ENCODE assay signal across 25 mouse cellular contexts in the genomic region with DNA sequence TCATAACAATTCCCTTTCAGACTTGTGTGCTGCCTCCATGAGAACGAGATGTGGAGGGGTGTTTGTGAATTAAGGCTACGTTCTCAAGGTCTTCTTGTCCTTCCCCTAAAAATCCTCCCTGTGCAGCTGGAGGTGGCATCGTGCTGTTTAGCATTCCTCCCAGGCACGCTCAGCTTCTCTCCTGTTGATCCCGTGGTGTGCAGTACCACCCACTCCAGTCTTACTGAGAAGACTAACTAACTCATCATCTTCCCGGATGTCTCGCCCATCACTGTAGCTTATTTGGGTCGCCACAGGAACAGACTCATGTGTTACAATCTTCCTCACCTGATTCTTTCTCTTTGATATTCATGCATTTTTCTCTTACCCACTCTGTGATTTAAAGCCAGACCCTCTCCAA.
DNase-seq lines count a peak whose midpoint lies in the region; ATAC-seq and TF ChIP-seq lines count a peak whose summit lies in the region.
"Had no signal": no experiment of that assay in that cellular context is flagged by ENCODE, and none has a peak within 500 bp of the region (broad histone marks: within the 10 kb centered on the region; RNA-seq: fewer than 3 reads in every experiment).

No protein-coding gene starts in this region.

- H3K4me1 ChIP-seq in forebrain, embryonic 15.5 days, result peaks cover 10% of the 10 kb centered on the region; the same call in 1 of the 2 replicates
- H3K4me1 ChIP-seq in forebrain, postnatal 0 days (ENCODE audit: insufficient read depth), result 0 out of 2 replicates have a peak, but pooled peaks cover 17% of the 10 kb centered on the region
- peaks cover 13% of the 10 kb centered on the region for H3K4me1 ChIP-seq in olfactory bulb, adult 2 months (ENCODE audit: control insufficient read depth, insufficient read depth, low read length)
- peaks cover 3% of the 10 kb centered on the region; the same call in 1 of the 2 replicates for H3K4me1 ChIP-seq in midbrain, embryonic 11.5 days (ENCODE audit: control insufficient read depth, insufficient read depth, low read length)
- H3K4me1 ChIP-seq: embryonic facial prominence, embryonic 15.5 days; heart, embryonic 10.5 days; hindbrain, embryonic 12.5 days had no signal

- WGBS in forebrain, embryonic 15.5 days, result 50% methylated on average over 8 of the region's 8 CpGs
- 56% methylated on average over 8 of the region's 8 CpGs for WGBS in forebrain, postnatal 0 days
- WGBS in olfactory bulb, adult 2 months, result 24% methylated on average over 8 of the region's 8 CpGs
- 75% methylated on average over 8 of the region's 8 CpGs for WGBS in midbrain, embryonic 11.5 days

- 0 out of 2 replicates have a peak overlapping the region, but pooled peaks have one; percentile 21 for H3K27ac ChIP-seq in forebrain, embryonic 15.5 days (replicated peaks)
- no peak overlapping the region for H3K27ac ChIP-seq in forebrain, postnatal 0 days (ENCODE audit: low read depth, low read length)
- peak overlapping the region; percentile 80 for H3K27ac ChIP-seq in olfactory bulb, adult 2 months (ENCODE audit: insufficient read depth, low read depth, low read length)
- H3K27ac ChIP-seq in midbrain, embryonic 11.5 days (ENCODE audit: low read depth, low read length), result no peak overlapping the region
- H3K27ac ChIP-seq: embryonic facial prominence, embryonic 15.5 days; heart, embryonic 10.5 days; hindbrain, embryonic 12.5 days; kidney, postnatal 0 days; limb, embryonic 10.5 days; neural tube, embryonic 13.5 days; stomach, postnatal 0 days had no signal

- H3K27me3 ChIP-seq in forebrain, embryonic 15.5 days, result no peaks in the 10 kb centered on the region
- no peaks in the 10 kb centered on the region for H3K27me3 ChIP-seq in forebrain, postnatal 0 days (ENCODE audit: insufficient read depth, low read length)
- H3K27me3 ChIP-seq in midbrain, embryonic 11.5 days (ENCODE audit: control insufficient read depth, insufficient read depth, low read length), result no peaks in the 10 kb centered on the region
- H3K27me3 ChIP-seq: embryonic facial prominence, embryonic 15.5 days; hindbrain, embryonic 12.5 days; neural tube, embryonic 13.5 days had no signal

- TF ChIP-seq POLR2A in olfactory bulb, adult 2 months (IDR thresholded peaks at IDR 0.05; ENCODE audit: insufficient read depth, low read depth, low read length), result no peak

- H3K9ac ChIP-seq in forebrain, embryonic 15.5 days (replicated peaks), result no peak overlapping the region
- no peak overlapping the region for H3K9ac ChIP-seq in forebrain, postnatal 0 days
- H3K9ac ChIP-seq in midbrain, embryonic 11.5 days (ENCODE audit: low read length), result no peak overlapping the region
- H3K9ac ChIP-seq: embryonic facial prominence, embryonic 15.5 days; hindbrain, embryonic 12.5 days; liver, postnatal 0 days; neural tube, embryonic 13.5 days had no signal

- no peak overlapping the region for H3K4me3 ChIP-seq in forebrain, embryonic 15.5 days
- no peak overlapping the region for H3K4me3 ChIP-seq in forebrain, postnatal 0 days (ENCODE audit: low read depth, low read length)
- H3K4me3 ChIP-seq in olfactory bulb, adult 2 months (ENCODE audit: insufficient read depth, low read depth, low read length), result no peak overlapping the region
- H3K4me3 ChIP-seq in midbrain, embryonic 11.5 days (ENCODE audit: low read depth, low read length), result no peak overlapping the region
- H3K4me3 ChIP-seq: embryonic facial prominence, embryonic 15.5 days; heart, embryonic 10.5 days; hindbrain, embryonic 12.5 days; limb, embryonic 10.5 days; neural tube, embryonic 13.5 days had no signal

- TF ChIP-seq CTCF in forebrain, postnatal 0 days (IDR thresholded peaks at IDR 0.05; ENCODE audit: low read depth), result no peak
- no peak for TF ChIP-seq CTCF in olfactory bulb, adult 2 months (IDR thresholded peaks at IDR 0.05; ENCODE audit: insufficient read depth, low read depth, low read length)

- no peaks in the 10 kb centered on the region for H3K9me3 ChIP-seq in forebrain, embryonic 15.5 days
- no peaks in the 10 kb centered on the region for H3K9me3 ChIP-seq in forebrain, postnatal 0 days (ENCODE audit: low read length)
- no peaks in the 10 kb centered on the region for H3K9me3 ChIP-seq in midbrain, embryonic 11.5 days (ENCODE audit: control insufficient read depth, low read length)
- H3K9me3 ChIP-seq: heart, embryonic 10.5 days; hindbrain, embryonic 12.5 days; limb, embryonic 10.5 days; neural tube, embryonic 13.5 days had no signal

- H3K4me2 ChIP-seq in forebrain, embryonic 15.5 days (replicated peaks), result no peak overlapping the region
- no peak overlapping the region for H3K4me2 ChIP-seq in forebrain, postnatal 0 days (ENCODE audit: low read depth)
- H3K4me2 ChIP-seq in midbrain, embryonic 11.5 days, result no peak overlapping the region
- H3K4me2 ChIP-seq: embryonic facial prominence, embryonic 15.5 days; hindbrain, embryonic 12.5 days; neural tube, embryonic 13.5 days had no signal

- no peaks in the 10 kb centered on the region for H3K36me3 ChIP-seq in forebrain, embryonic 15.5 days
- no peaks in the 10 kb centered on the region for H3K36me3 ChIP-seq in forebrain, postnatal 0 days (ENCODE audit: insufficient read depth)
- no peaks in the 10 kb centered on the region for H3K36me3 ChIP-seq in midbrain, embryonic 11.5 days (ENCODE audit: control insufficient read depth, insufficient read depth, low read length)
- H3K36me3 ChIP-seq: embryonic facial prominence, embryonic 15.5 days; heart, embryonic 10.5 days; hindbrain, embryonic 12.5 days; limb, embryonic 10.5 days; neural tube, embryonic 13.5 days had no signal

- ATAC-seq in forebrain, embryonic 15.5 days (replicated peaks), result no peak
- ATAC-seq in forebrain, postnatal 0 days, result no peak; the same call in 1 of the 2 replicates
- no peak for ATAC-seq in midbrain, embryonic 11.5 days (ENCODE audit: low FRiP score)
- ATAC-seq: liver, postnatal 0 days had no signal

- no peak for DNase-seq in forebrain, postnatal 0 days
- DNase-seq in right cerebral cortex, adult 2 months (ENCODE audit: low spot score in 2 of 2), result peak; percentile 64 to 66
- DNase-seq in right cerebral cortex, postnatal 4 days, result no peak
- no peak for DNase-seq in midbrain, embryonic 11.5 days (ENCODE audit: low spot score, missing footprints)
- no peak for DNase-seq in lung, postnatal 14 days
- DNase-seq in cerebellum, postnatal 4 days (ENCODE audit: low spot score in 2 of 2), result no peak
- DNase-seq: adrenal gland, postnatal 14 days; cerebellum, adult 11-12 months; cerebellum, postnatal 14 days; embryo, embryonic 11 days; gastrocnemius, postnatal 36 days; heart, postnatal 10 days; kidney, adult 18-20 months; liver, postnatal 0 days; lung, postnatal 10 days; midbrain, embryonic 14.5 days had no signal

Comparison
In these comparisons a context has a peak if more than half of its experiments do, and no peak if none do; other contexts are left out.
1. H3K27ac ChIP-seq: peak in forebrain, embryonic 15.5 days (single experiment) and olfactory bulb, adult 2 months (single experiment); none in forebrain, postnatal 0 days (single experiment) and midbrain, embryonic 11.5 days (single experiment).
2. DNase-seq: peak in right cerebral cortex, adult 2 months (2 of 2); none in forebrain, postnatal 0 days (single experiment), right cerebral cortex, postnatal 4 days (single experiment), midbrain, embryonic 11.5 days (single experiment), lung, postnatal 14 days (single experiment) and cerebellum, postnatal 4 days (0 of 2).